Mouse (Mus musculus): ENCODE data around the gene Suclg2.

GRCm38 (mm10) chr6:95718969-95719333 lies 351 bp upstream of the Suclg2 start:
- no peak for TF ChIP-seq POLR2A (IDR thresholded peaks at IDR 0.05; ENCODE audit: low read depth, low read length)
- no peak for TF ChIP-seq CTCF (conservative IDR thresholded peaks at IDR 0.05; ENCODE audit: insufficient read depth, insufficient read length, low read depth, low read length)

Data from kidney, adult 2 months (tissue).